Mouse (Mus musculus) heart, embryonic 16.5 days (tissue): ENCODE data around the gene Plekhj1. TPM values are rescaled to one million over a fixed set of nuclear protein-coding genes. Genes with fewer than 3 reads are reported as not detected.

Source experiments
- ATAC-seq: fragments of 200-750 bp; cut with Nextera tagmentation; replicated peaks from 2 replicates; pipeline ENCODE4 v1.8.0; 2017; ENCODE audit warnings: moderate number of reproducible peaks; ENCODE audit not compliant: insufficient read depth, low FRiP score; ENCODE audit errors: extremely low read depth
- H3K27ac ChIP-seq: fragments of 300-500 bp; sonication (generic); 2 replicates; pipeline ENCODE4 v1.5.1; 2014; ENCODE audit warnings: mild to moderate bottlenecking, low read length, control low read depth, moderate library complexity
- H3K27me3 ChIP-seq: fragments of 300-500 bp; sonication (generic); 2 replicates; pipeline ENCODE4 v1.6.1; 2014; ENCODE audit warnings: low read length, mixed read lengths; ENCODE audit not compliant: control insufficient read depth, insufficient read depth
- H3K36me3 ChIP-seq: fragments of 300-500 bp; sonication (generic); 2 replicates; pipeline ENCODE4 v1.6.1; 2014; ENCODE audit not compliant: control insufficient read depth, insufficient read depth
- H3K4me1 ChIP-seq: fragments of 300-500 bp; sonication (generic); 2 replicates; pipeline ENCODE4 v1.6.1; 2014; ENCODE audit warnings: low read length, mixed read lengths; ENCODE audit not compliant: control insufficient read depth, insufficient read depth
- H3K4me2 ChIP-seq: fragments of 300-500 bp; sonication (generic); 2 replicates; pipeline ENCODE4 v1.6.1; 2014; ENCODE audit warnings: low read depth, mild to moderate bottlenecking, control low read depth, low read length
- H3K4me3 ChIP-seq: fragments of 300-500 bp; sonication (generic); 2 replicates; pipeline ENCODE4 v1.5.1; 2014; ENCODE audit warnings: mild to moderate bottlenecking, control low read depth, low read length
- H3K9ac ChIP-seq: fragments of 300-500 bp; sonication (generic); 2 replicates; pipeline ENCODE4 v1.6.1; 2014; ENCODE audit warnings: low read length, control low read depth
- H3K9me3 ChIP-seq: fragments of 300-500 bp; sonication (generic); replicated peaks from 2 replicates; pipeline ENCODE4 v1.6.1; 2016; ENCODE audit warnings: low read length; ENCODE audit not compliant: control insufficient read depth
- WGBS: fragments of 180-500 bp; shearing (Covaris S2); extraction: QIAGEN DNeasy Blood & Tissue Kit; methylation state at CpG from one replicate; pipeline ENCODE4 v1.1.7; 2014; 5-methylcytosine and 5-hydroxymethylcytosine counted together
- polyA plus RNA-seq: library from polyadenylated mRNA; unstranded; fragments of >200 nt; fragmentation: Nextera tagmentation; extraction: Ambion mirVana; gene quantifications from 2 replicates; pipeline ENCODE4 v1.2.1, GENCODE M21; 2015

Gene Plekhj1
- polyA plus RNA-seq, 1 experiment from 2014 or later, result 79.4 TPM

- Histone ChIP-seq H3K27me3 (peaks cover 2% of the 10 kb centered on the region), H3K4me1 (peaks cover 31% of the 10 kb centered on the region), H3K4me3 (peak overlapping the region; percentile 93), H3K9ac (peak overlapping the region; percentile 95), H3K4me2 (peak overlapping the region; percentile 86), H3K36me3 (peaks cover 15% of the 10 kb centered on the region), H3K9me3 (no peaks in the 10 kb centered on the region), H3K27ac (no peak overlapping the region)
- ATAC-seq, result no peak
- 67% methylated on average over 10 of the region's 10 CpGs for WGBS
Measured at GRCm38 (mm10) chr10:80827870-80828420, 29.5 kb upstream of the Plekhj1 start.

- H3K4me2 ChIP-seq, result peak overlapping the region; percentile 86
- H3K4me1 ChIP-seq, result peaks cover 31% of the 10 kb centered on the region
- no peaks in the 10 kb centered on the region for H3K27me3 ChIP-seq
- peak overlapping the region; percentile 95 for H3K9ac ChIP-seq
- peak overlapping the region; percentile 94 for H3K27ac ChIP-seq
- ATAC-seq, result no peak
- H3K4me3 ChIP-seq, result peak overlapping the region; percentile 93
- H3K9me3 ChIP-seq, result no peaks in the 10 kb centered on the region
- H3K36me3 ChIP-seq, result peaks cover 15% of the 10 kb centered on the region
- WGBS, result 3% methylated on average over 29 of the region's 29 CpGs
Measured at GRCm38 (mm10) chr10:80827063-80827869, 28.8 kb upstream of the Plekhj1 start.

- Histone ChIP-seq H3K4me3 (peak within 1 kb of the TSS; percentile 93), H3K36me3 (peaks cover 15% of the 10 kb centered on the region), H3K9ac (peak within 1 kb of the TSS; percentile 95), H3K9me3 (no peaks in the 10 kb centered on the region), H3K27me3 (no peaks in the 10 kb centered on the region), H3K4me1 (peaks cover 31% of the 10 kb centered on the region), H3K4me2 (peak within 1 kb of the TSS; percentile 86), H3K27ac (peak within 1 kb of the TSS; percentile 95)
- under 1% methylated on average over 77 of the region's 82 CpGs for WGBS
- peak; percentile 97 for ATAC-seq
Measured at GRCm38 (mm10) chr10:80826151-80827062, 28.0 kb upstream of the Plekhj1 start, which contains the start of gene Oaz1. Gene Oaz1 (plus strand): TSS chr10:80826656.

GRCm38 (mm10) chr10:80824827-80825226 lies 26.4 kb upstream of the Plekhj1 start:
- ATAC-seq, result no peak
- H3K4me3 ChIP-seq, result no peak overlapping the region
- peaks cover 10% of the 10 kb centered on the region for H3K36me3 ChIP-seq
- 68% methylated on average over 2 of the region's 2 CpGs for WGBS
- H3K27ac ChIP-seq, result no peak overlapping the region
- no peaks in the 10 kb centered on the region for H3K9me3 ChIP-seq
- peaks cover 19% of the 10 kb centered on the region for H3K4me1 ChIP-seq
- no peak overlapping the region for H3K9ac ChIP-seq
- no peak overlapping the region for H3K4me2 ChIP-seq
- no peaks in the 10 kb centered on the region for H3K27me3 ChIP-seq

- no peaks in the 10 kb centered on the region for H3K9me3 ChIP-seq
- no peak overlapping the region for H3K9ac ChIP-seq
- no peaks in the 10 kb centered on the region for H3K27me3 ChIP-seq
- WGBS, result 56% methylated on average over 8 of the region's 8 CpGs
- H3K27ac ChIP-seq, result peak overlapping the region; percentile 3; the same call in 1 of the 2 replicates
- peaks cover 12% of the 10 kb centered on the region for H3K4me1 ChIP-seq
- ATAC-seq, result no peak
- H3K4me2 ChIP-seq, result no peak overlapping the region
- no peak overlapping the region for H3K4me3 ChIP-seq
- H3K36me3 ChIP-seq, result peaks cover 3% of the 10 kb centered on the region; the same call in 1 of the 2 replicates
Measured at GRCm38 (mm10) chr10:80823847-80824643, 25.6 kb upstream of the Plekhj1 start.

- no peaks in the 10 kb centered on the region for H3K9me3 ChIP-seq
- no peaks in the 10 kb centered on the region for H3K36me3 ChIP-seq
- no peak overlapping the region for H3K27ac ChIP-seq
Measured at GRCm38 (mm10) chr10:80823316-80823715, 24.9 kb upstream of the Plekhj1 start.

GRCm38 (mm10) chr10:80822528-80822927 lies 24.1 kb upstream of the Plekhj1 start:
- ATAC-seq, result no peak
- Histone ChIP-seq H3K9me3 (no peaks in the 10 kb centered on the region), H3K27me3 (no peaks in the 10 kb centered on the region), H3K4me3 (no peak overlapping the region), H3K27ac (no peak overlapping the region), H3K4me1 (peaks cover 2% of the 10 kb centered on the region; the same call in 1 of the 2 replicates), H3K36me3 (no peaks in the 10 kb centered on the region), H3K4me2 (no peak overlapping the region), H3K9ac (no peak overlapping the region)
- 89% methylated on average over 5 of the region's 5 CpGs for WGBS

More at GRCm38 (mm10) chr10:80823316-80823715, 24.9 kb upstream of the Plekhj1 start:
- no peaks in the 10 kb centered on the region for H3K27me3 ChIP-seq
- no peak overlapping the region for H3K4me3 ChIP-seq
- WGBS, result 81% methylated on average over 1 of the region's 1 CpGs
- H3K4me1 ChIP-seq, result peaks cover 9% of the 10 kb centered on the region
- ATAC-seq, result no peak
- H3K9ac ChIP-seq, result no peak overlapping the region
- no peak overlapping the region for H3K4me2 ChIP-seq

- Histone ChIP-seq H3K4me3 (no peak overlapping the region), H3K4me1 (0 out of 2 replicates have a peak, but pooled peaks cover 2% of the 10 kb centered on the region), H3K9me3 (no peaks in the 10 kb centered on the region), H3K27ac (no peak overlapping the region), H3K36me3 (no peaks in the 10 kb centered on the region), H3K4me2 (no peak overlapping the region), H3K27me3 (no peaks in the 10 kb centered on the region), H3K9ac (no peak overlapping the region)
- no peak for ATAC-seq
- WGBS, result 47% methylated on average over 2 of the region's 2 CpGs
Measured at GRCm38 (mm10) chr10:80821991-80822390, 23.6 kb upstream of the Plekhj1 start.
